Mouse (Mus musculus) lung, adult 18-20 months (tissue): ENCODE measurements at regions not wholly inside any gene's neighbourhood (a gene's known extent, or its start where the extent isn't known, plus 50 kb on each side); places are given as distances from the start of the nearest gene placed in this dataset.

Experiments
- DNase-seq, 2 experiments: peaks; one replicate each; pipeline ENCODE4 v3.0.0; 2022; ENCODE audit warnings: mixed read lengths in 2 of 2

- DNase-seq = no peak
These were observed 105.1 kb downstream of the Mtx2 start for GRCm38 (mm10) chr2:74930702-74931101.

- peak; percentile 21 to 60 for DNase-seq
These were observed 107.6 kb downstream of the Mtx2 start for GRCm38 (mm10) chr2:74933190-74933589.

GRCm38 (mm10) chr2:74933771-74934170 is 108.2 kb downstream of the Mtx2 start:
- no peak for DNase-seq

- no peak for DNase-seq
These were observed 113.1 kb downstream of the Mtx2 start for GRCm38 (mm10) chr2:74938711-74939110.

GRCm38 (mm10) chr2:74941966-74942365 is 116.4 kb downstream of the Mtx2 start:
- DNase-seq = no peak

GRCm38 (mm10) chr2:74942611-74943198 is 117.1 kb downstream of the Mtx2 start:
- DNase-seq = no peak

GRCm38 (mm10) chr2:74945185-74945749 is 119.7 kb downstream of the Mtx2 start:
- no peak for DNase-seq

- DNase-seq = no peak
These were observed 126.0 kb downstream of the Mtx2 start for GRCm38 (mm10) chr2:74951401-74952260.

- peak in 1 of 2 experiments; percentile 8 for DNase-seq
These were observed 128.5 kb downstream of the Mtx2 start for GRCm38 (mm10) chr2:74954101-74954500.

GRCm38 (mm10) chr2:74955281-74956128 is 129.9 kb downstream of the Mtx2 start:
- DNase-seq = no peak

GRCm38 (mm10) chr2:74956129-74956450 is 130.5 kb downstream of the Mtx2 start:
- DNase-seq = no peak

GRCm38 (mm10) chr2:74956556-74956955 is 131.0 kb downstream of the Mtx2 start:
- no peak for DNase-seq

- peak in 1 of 2 experiments; percentile 10 for DNase-seq
These were observed 134.3 kb downstream of the Mtx2 start for GRCm38 (mm10) chr2:74959936-74960335.

GRCm38 (mm10) chr2:74962416-74962815 is 136.8 kb downstream of the Mtx2 start:
- DNase-seq = no peak

- peak; percentile 74 to 75 for DNase-seq
These were observed 138.8 kb downstream of the Mtx2 start for GRCm38 (mm10) chr2:74964360-74964759.

- DNase-seq = no peak
These were observed 139.4 kb downstream of the Mtx2 start for GRCm38 (mm10) chr2:74964980-74965379.

GRCm38 (mm10) chr2:74965384-74966060 is 139.9 kb downstream of the Mtx2 start:
- peak; percentile 11 to 27 for DNase-seq

GRCm38 (mm10) chr2:74970611-74971265 is 145.1 kb downstream of the Mtx2 start:
- no peak for DNase-seq

- no peak for DNase-seq
These were observed 147.8 kb downstream of the Mtx2 start for GRCm38 (mm10) chr2:74973386-74973785.

- DNase-seq = no peak
These were observed 149.2 kb downstream of the Mtx2 start for GRCm38 (mm10) chr2:74974595-74975325.

- no peak for DNase-seq
These were observed 151.7 kb downstream of the Mtx2 start for GRCm38 (mm10) chr2:74977348-74977747.
